ENCODE assay signal across 8 mouse cellular contexts in genomic region chr5:140828363-140828762, GRCm38 (mm10). TPM values are rescaled to one million over a fixed set of nuclear protein-coding genes. Genes with fewer than 3 reads are reported as not detected.
DNase-seq lines count a peak whose midpoint lies in the region; ATAC-seq and TF ChIP-seq lines count a peak whose summit lies in the region.

No protein-coding gene starts in this region.

- peaks cover 28% of the 10 kb centered on the region for H3K4me1 ChIP-seq in kidney, adult 2 months (ENCODE audit: control insufficient read depth, insufficient read depth, low read length)
- H3K4me1 ChIP-seq in embryonic facial prominence, embryonic 12.5 days = peaks cover 26% of the 10 kb centered on the region
- H3K4me1 ChIP-seq in hindbrain, embryonic 14.5 days (replicated peaks; ENCODE audit: control insufficient read depth, insufficient read depth, low read length) = peaks cover 36% of the 10 kb centered on the region
- peaks cover 14% of the 10 kb centered on the region for H3K4me1 ChIP-seq in midbrain, embryonic 11.5 days (ENCODE audit: control insufficient read depth, insufficient read depth, low read length)

- 37% methylated on average over 2 of the region's 2 CpGs for WGBS in kidney, adult 2 months
- 73% methylated on average over 2 of the region's 2 CpGs for WGBS in embryonic facial prominence, embryonic 12.5 days
- WGBS in hindbrain, embryonic 14.5 days = 66% methylated on average over 2 of the region's 2 CpGs
- WGBS in midbrain, embryonic 11.5 days = 79% methylated on average over 2 of the region's 2 CpGs

- H3K4me2 ChIP-seq in embryonic facial prominence, embryonic 12.5 days (replicated peaks) = peak overlapping the region; percentile 82; the same call in 1 of the 2 replicates
- H3K4me2 ChIP-seq in hindbrain, embryonic 14.5 days (replicated peaks) = peak overlapping the region; percentile 95
- peak overlapping the region; percentile 6; the same call in 1 of the 2 replicates for H3K4me2 ChIP-seq in midbrain, embryonic 11.5 days

- no peak for TF ChIP-seq POLR2A in kidney, adult 2 months (IDR thresholded peaks at IDR 0.05; ENCODE audit: low read depth, low read length)

- H3K9me3 ChIP-seq in embryonic facial prominence, embryonic 12.5 days = no peaks in the 10 kb centered on the region
- H3K9me3 ChIP-seq in hindbrain, embryonic 14.5 days (ENCODE audit: control insufficient read depth, low read length) = no peaks in the 10 kb centered on the region
- H3K9me3 ChIP-seq in midbrain, embryonic 11.5 days (ENCODE audit: control insufficient read depth, low read length) = no peaks in the 10 kb centered on the region

- H3K27ac ChIP-seq in kidney, adult 2 months (ENCODE audit: insufficient read depth, low read depth, low read length) = peak overlapping the region; percentile 96
- no peak overlapping the region for H3K27ac ChIP-seq in embryonic facial prominence, embryonic 12.5 days
- no peak overlapping the region for H3K27ac ChIP-seq in hindbrain, embryonic 14.5 days
- no peak overlapping the region for H3K27ac ChIP-seq in midbrain, embryonic 11.5 days (ENCODE audit: low read depth, low read length)

- peak overlapping the region; percentile 12; the same call in 1 of the 2 replicates for H3K4me3 ChIP-seq in kidney, adult 2 months (ENCODE audit: insufficient read depth, low read depth, low read length)
- H3K4me3 ChIP-seq in embryonic facial prominence, embryonic 12.5 days = no peak overlapping the region
- H3K4me3 ChIP-seq in hindbrain, embryonic 14.5 days (replicated peaks; ENCODE audit: low read length) = 0 out of 2 replicates have a peak overlapping the region, but pooled peaks have one; percentile 91
- no peak overlapping the region for H3K4me3 ChIP-seq in midbrain, embryonic 11.5 days (ENCODE audit: low read depth, low read length)

- 0 out of 2 replicates have a peak overlapping the region, but pooled peaks have one; percentile 15 for H3K9ac ChIP-seq in embryonic facial prominence, embryonic 12.5 days
- H3K9ac ChIP-seq in hindbrain, embryonic 14.5 days = no peak overlapping the region
- peak overlapping the region; percentile 34; the same call in 1 of the 2 replicates for H3K9ac ChIP-seq in midbrain, embryonic 11.5 days (ENCODE audit: low read length)

- no peak for TF ChIP-seq CTCF in kidney, adult 2 months (conservative IDR thresholded peaks at IDR 0.05; ENCODE audit: insufficient read depth, insufficient read length, low read depth, low read length)

- DNase-seq in kidney, adult 2 months = no peak
- no peak for DNase-seq in kidney, postnatal 14 days
- no peak for DNase-seq in hindbrain, embryonic 14.5 days (ENCODE audit: low spot score)
- peak; percentile 72 for DNase-seq in midbrain, embryonic 11.5 days (ENCODE audit: low spot score, missing footprints)
- no peak for DNase-seq in right cerebral cortex, adult 18-20 months
- no peak for DNase-seq in cerebellum, adult 11-12 months
- DNase-seq in left cerebral cortex, adult 9 months (ENCODE audit: low spot score in 2 of 2) = no peak

- ATAC-seq in embryonic facial prominence, embryonic 12.5 days (ENCODE audit: insufficient number of reproducible peaks, insufficient read depth, low FRiP score, low TSS enrichment) = no peak
- no peak for ATAC-seq in hindbrain, embryonic 14.5 days (ENCODE audit: low FRiP score)
- ATAC-seq in midbrain, embryonic 11.5 days (ENCODE audit: low FRiP score) = no peak

- H3K27me3 ChIP-seq in kidney, adult 2 months (replicated peaks; ENCODE audit: control insufficient read depth, insufficient read depth, low read length) = no peaks in the 10 kb centered on the region
- no peaks in the 10 kb centered on the region for H3K27me3 ChIP-seq in embryonic facial prominence, embryonic 12.5 days
- H3K27me3 ChIP-seq in hindbrain, embryonic 14.5 days (ENCODE audit: control insufficient read depth, insufficient read depth, low read length) = no peaks in the 10 kb centered on the region
- H3K27me3 ChIP-seq in midbrain, embryonic 11.5 days (ENCODE audit: control insufficient read depth, insufficient read depth, low read length) = no peaks in the 10 kb centered on the region

- no peaks in the 10 kb centered on the region for H3K36me3 ChIP-seq in kidney, adult 2 months (ENCODE audit: control insufficient read depth, insufficient read depth, low read length)
- 0 out of 2 replicates have a peak, but pooled peaks cover 4% of the 10 kb centered on the region for H3K36me3 ChIP-seq in embryonic facial prominence, embryonic 12.5 days
- no peaks in the 10 kb centered on the region; the same call in 1 of the 2 replicates for H3K36me3 ChIP-seq in hindbrain, embryonic 14.5 days (replicated peaks; ENCODE audit: control insufficient read depth, insufficient read depth)
- H3K36me3 ChIP-seq in midbrain, embryonic 11.5 days (ENCODE audit: control insufficient read depth, insufficient read depth, low read length) = no peaks in the 10 kb centered on the region

RNA-seq across cellular contexts. Expression of gene Gna12, which starts 1.9 kb away (rescaled TPM):
- 122 and 136 TPM in 2 replicates for polyA plus RNA-seq in kidney, adult 2 months (2012; rRNA removed)
- polyA plus RNA-seq in embryonic facial prominence, embryonic 12.5 days (2016; fragmentation: Nextera tagmentation; extraction: Ambion mirVana) = 30.5 and 57.8 TPM in 2 replicates
- polyA plus RNA-seq in hindbrain, embryonic 14.5 days (2014; fragmentation: Nextera tagmentation; extraction: Ambion mirVana) = 23.8 and 25.0 TPM in 2 replicates
- polyA plus RNA-seq in midbrain, embryonic 11.5 days (2014; fragmentation: Nextera tagmentation; extraction: Ambion mirVana) = 25.8 and 33.4 TPM in 2 replicates

Comparison
In these comparisons a context has a peak if more than half of its experiments do, and no peak if none do; other contexts are left out.
1. H3K4me3 ChIP-seq: peak in kidney, adult 2 months (single experiment) and hindbrain, embryonic 14.5 days (single experiment); none in embryonic facial prominence, embryonic 12.5 days (single experiment) and midbrain, embryonic 11.5 days (single experiment).
2. H3K4me2 ChIP-seq: peak in every context shown above with its lines; median percentile 95 in hindbrain, embryonic 14.5 days; 82 in embryonic facial prominence, embryonic 12.5 days; 6 in midbrain, embryonic 11.5 days.